Comparison of ENCODE assay signal across 25 mouse cellular contexts in genomic region chr9:42794006-42794405, GRCm38 (mm10).
"Had no signal": no experiment of that assay in that cellular context is flagged by ENCODE, and none has a peak within 500 bp of the region (broad histone marks: within the 10 kb centered on the region; RNA-seq: fewer than 3 reads in every experiment).

No protein-coding gene starts in this region.

- H3K4me3 ChIP-seq: embryonic facial prominence, embryonic 10.5 days; embryonic facial prominence, embryonic 12.5 days; embryonic facial prominence, embryonic 13.5 days; embryonic facial prominence, embryonic 15.5 days; erythroblast, embryonic 14.5 days; forebrain, embryonic 10.5 days; forebrain, embryonic 12.5 days; forebrain, embryonic 13.5 days; forebrain, embryonic 15.5 days; gastrocnemius, adult 2 months; heart, adult 2 months had no signal

- H3K9me3 ChIP-seq: embryonic facial prominence, embryonic 10.5 days; embryonic facial prominence, embryonic 12.5 days; embryonic facial prominence, embryonic 13.5 days; embryonic facial prominence, embryonic 15.5 days; forebrain, embryonic 10.5 days; forebrain, embryonic 12.5 days; forebrain, embryonic 13.5 days; forebrain, embryonic 15.5 days had no signal

- H3K27ac ChIP-seq: embryonic facial prominence, embryonic 10.5 days; embryonic facial prominence, embryonic 12.5 days; embryonic facial prominence, embryonic 13.5 days; embryonic facial prominence, embryonic 15.5 days; forebrain, embryonic 10.5 days; forebrain, embryonic 12.5 days; forebrain, embryonic 13.5 days; forebrain, embryonic 15.5 days; gastrocnemius, adult 2 months; heart, adult 2 months had no signal

- H3K27me3 ChIP-seq: embryonic facial prominence, embryonic 12.5 days had no signal

- DNase-seq: cerebellum, adult 2 months; cerebellum, adult 8-10 months; cerebellum, adult 9-10 months; cerebellum, adult 9-11 months; cerebellum, postnatal 14 days; cerebellum, postnatal 25 days; cerebellum, postnatal 36 days; embryo, embryonic 11 days; forebrain, postnatal 0 days; gastrocnemius, adult 2 months; gastrocnemius, postnatal 10 days; gastrocnemius, postnatal 14 days; gastrocnemius, postnatal 25 days; gastrocnemius, postnatal 36 days; heart, adult 18-20 months; heart, adult 2 months had no signal

- H3K36me3 ChIP-seq: embryonic facial prominence, embryonic 10.5 days; embryonic facial prominence, embryonic 12.5 days; embryonic facial prominence, embryonic 13.5 days; embryonic facial prominence, embryonic 15.5 days; forebrain, embryonic 10.5 days; forebrain, embryonic 12.5 days; forebrain, embryonic 15.5 days had no signal
